Mouse (Mus musculus): ENCODE measurements around the gene Pla2g12a.

Gene Pla2g12a

GRCm38 (mm10) chr3:129878405-129879021 is at the start of gene Pla2g12a:
TSS of gene Pla2g12a (plus strand) at chr3:129878606.
- peak; percentile 91 for DNase-seq (ENCODE audit: low read depth, low spot score)

- no peak for DNase-seq (ENCODE audit: low read depth, low spot score)
Measured at GRCm38 (mm10) chr3:129830626-129831025, 47.8 kb upstream of the Pla2g12a start.

- peak; percentile 98 for DNase-seq (ENCODE audit: low read depth, low spot score)
Measured at GRCm38 (mm10) chr3:129831035-129831568, 47.3 kb upstream of the Pla2g12a start, which contains the start of gene Gar1. TSS of gene Gar1 (minus strand) at chr3:129831396.

GRCm38 (mm10) chr3:129835388-129835934 is 42.9 kb upstream of the Pla2g12a start, which contains the start of gene Cfi:
TSS of gene Cfi (plus strand) at chr3:129835884.
- DNase-seq (ENCODE audit: low read depth, low spot score) = no peak

GRCm38 (mm10) chr3:129836051-129836697 is 42.2 kb upstream of the Pla2g12a start:
- DNase-seq (ENCODE audit: low read depth, low spot score) = no peak

GRCm38 (mm10) chr3:129836965-129837364 is 41.4 kb upstream of the Pla2g12a start:
- DNase-seq (ENCODE audit: low read depth, low spot score) = no peak

GRCm38 (mm10) chr3:129838017-129838416 is 40.4 kb upstream of the Pla2g12a start:
- no peak for DNase-seq (ENCODE audit: low read depth, low spot score)

GRCm38 (mm10) chr3:129845868-129846267 is 32.5 kb upstream of the Pla2g12a start:
- no peak for DNase-seq (ENCODE audit: low read depth, low spot score)

GRCm38 (mm10) chr3:129846846-129847245 is 31.6 kb upstream of the Pla2g12a start:
- no peak for DNase-seq (ENCODE audit: low read depth, low spot score)

- no peak for DNase-seq (ENCODE audit: low read depth, low spot score)
Measured at GRCm38 (mm10) chr3:129862592-129862991, 15.8 kb upstream of the Pla2g12a start.

- peak; percentile 20 for DNase-seq (ENCODE audit: low read depth, low spot score)
Measured at GRCm38 (mm10) chr3:129863698-129864097, 14.7 kb upstream of the Pla2g12a start.

GRCm38 (mm10) chr3:129877327-129877726 is 1.1 kb upstream of the Pla2g12a start:
- no peak for DNase-seq (ENCODE audit: low read depth, low spot score)

GRCm38 (mm10) chr3:129879131-129879757 is 838 bp downstream of the Pla2g12a start:
- peak; percentile 44 for DNase-seq (ENCODE audit: low read depth, low spot score)

- DNase-seq (ENCODE audit: low read depth, low spot score) = no peak
Measured at GRCm38 (mm10) chr3:129879913-129880312, 1.5 kb downstream of the Pla2g12a start.

GRCm38 (mm10) chr3:129880925-129881593 is 2.7 kb downstream of the Pla2g12a start:
- DNase-seq (ENCODE audit: low read depth, low spot score) = no peak

- no peak for DNase-seq (ENCODE audit: low read depth, low spot score)
Measured at GRCm38 (mm10) chr3:129885577-129885976, 7.2 kb downstream of the Pla2g12a start.

GRCm38 (mm10) chr3:129886430-129886829 is 8.0 kb downstream of the Pla2g12a start:
- DNase-seq (ENCODE audit: low read depth, low spot score) = no peak

- no peak for DNase-seq (ENCODE audit: low read depth, low spot score)
Measured at GRCm38 (mm10) chr3:129887779-129888517, 9.5 kb downstream of the Pla2g12a start.

GRCm38 (mm10) chr3:129892003-129892402 is 13.6 kb downstream of the Pla2g12a start:
- DNase-seq (ENCODE audit: low read depth, low spot score) = no peak

GRCm38 (mm10) chr3:129893143-129893542 is 14.7 kb downstream of the Pla2g12a start:
- DNase-seq (ENCODE audit: low read depth, low spot score) = no peak

- DNase-seq (ENCODE audit: low read depth, low spot score) = no peak
Measured at GRCm38 (mm10) chr3:129896591-129896990, 18.2 kb downstream of the Pla2g12a start.
